Mouse (Mus musculus) layer of hippocampus, postnatal 10 days (tissue): ENCODE results near the gene Sccpdh. TPM values are rescaled to one million over a fixed set of nuclear protein-coding genes. Genes with fewer than 3 reads are reported as not detected.
"Not testable (repeated sequence)": the region's sequence is repeated elsewhere in the genome, so short reads cannot be mapped to it uniquely, and the experiment has no call there.

Experiments
- DNase-seq, 2 experiments: peaks; one replicate each; pipeline ENCODE4 v3.0.0; 2021; ENCODE audit warnings: low spot score in 2 of 2
- total RNA-seq, 2 experiments: library from RNA; stranded (reverse); gene quantifications; 2 replicates each; pipeline ENCODE4 v1.2.3; 2021

Gene Sccpdh
- total RNA-seq, 2 experiments from 2014 or later = 78.3 to 82.9 TPM

DNA sequence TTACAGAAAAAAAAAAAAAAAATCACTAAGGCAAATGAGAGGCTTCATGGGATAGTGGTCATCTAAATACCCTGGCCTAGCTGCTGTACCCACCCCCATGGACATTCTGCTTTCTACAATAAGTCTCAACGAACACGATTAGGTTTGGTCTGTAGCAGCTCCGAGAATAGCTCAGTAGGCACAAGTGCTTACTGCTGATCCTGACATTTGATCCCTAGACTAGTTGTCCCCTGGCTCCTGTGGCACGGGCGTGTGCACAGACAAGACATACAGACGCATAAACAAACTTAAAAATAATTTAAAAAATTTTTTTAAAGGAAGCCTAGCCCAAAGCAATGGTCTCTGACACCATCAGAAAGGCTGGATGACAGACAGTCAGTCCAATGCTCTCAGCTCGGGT is 560 bp upstream of the Sccpdh start:
- DNase-seq = no peak

DNA sequence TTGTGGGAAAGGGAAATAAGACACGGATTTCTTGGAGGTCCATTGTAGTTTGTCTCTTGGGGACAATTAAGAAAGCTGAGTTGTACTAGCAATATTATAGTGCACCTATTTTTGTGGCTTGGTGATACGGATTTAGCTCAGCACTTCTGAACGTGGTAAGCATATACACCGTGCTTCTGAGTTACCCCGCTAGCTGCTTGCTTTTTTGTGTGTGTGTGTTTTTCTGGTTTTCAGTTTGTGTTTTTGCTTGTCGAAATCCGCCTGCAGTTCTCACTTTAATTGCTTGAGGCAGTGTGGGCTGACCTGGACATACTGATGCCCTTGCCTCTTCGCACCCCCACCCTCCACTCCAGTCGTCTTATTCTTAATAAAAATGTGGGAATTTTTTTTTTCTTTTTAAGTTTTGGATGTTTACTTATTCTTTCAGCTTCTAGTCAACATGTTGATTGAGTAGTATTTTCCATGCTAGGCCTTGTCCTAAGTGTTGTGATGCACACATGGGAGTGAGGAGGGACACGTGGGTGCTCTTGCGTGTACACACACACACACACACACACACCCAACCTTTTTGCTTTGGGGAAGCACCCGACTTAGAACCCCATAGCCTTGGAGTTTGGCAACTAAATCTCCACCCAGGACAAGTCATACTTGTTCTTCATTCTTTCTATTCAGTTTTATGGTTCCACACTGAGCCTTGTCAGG is 977 bp downstream of the Sccpdh start:
- no peak for DNase-seq

DNA sequence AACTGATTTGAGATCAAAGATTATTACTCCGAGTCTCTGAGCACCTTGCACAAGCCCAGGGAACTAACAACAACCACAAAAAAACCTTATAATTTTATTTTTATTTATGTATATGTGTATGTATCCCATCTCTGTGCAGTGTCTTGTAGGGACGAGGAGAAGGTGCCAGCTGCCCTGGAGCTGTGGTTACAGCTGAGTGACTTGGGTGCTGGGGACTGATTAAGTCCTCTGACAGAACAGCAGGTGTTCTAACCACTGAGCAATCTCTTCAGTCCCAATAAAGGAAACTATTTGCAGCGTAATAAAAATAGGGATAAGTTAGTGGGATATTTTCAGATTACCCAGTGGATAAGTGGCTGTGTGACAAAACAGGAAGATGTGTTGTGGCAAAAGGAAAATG is 6.3 kb downstream of the Sccpdh start:
- no peak for DNase-seq

DNA sequence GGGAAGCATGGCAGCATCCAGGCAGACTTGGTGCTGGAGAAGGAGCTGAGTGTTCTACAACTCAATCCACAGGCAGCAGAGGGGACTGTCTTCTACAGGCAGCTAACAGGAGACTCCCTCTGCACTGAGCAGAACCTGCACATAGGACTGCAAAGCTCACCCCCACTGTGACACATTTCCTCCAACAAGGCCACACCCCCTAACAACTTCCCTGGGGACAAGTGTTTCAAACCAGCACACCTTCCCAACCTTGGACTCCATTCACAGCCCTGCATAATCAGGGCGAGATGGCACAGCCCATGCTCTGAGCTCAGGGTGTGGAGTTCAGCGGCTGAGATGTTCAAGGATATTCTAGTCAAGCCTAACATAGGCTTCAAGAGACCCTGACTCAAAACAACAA is 9.0 kb downstream of the Sccpdh start:
- no peak for DNase-seq

DNA sequence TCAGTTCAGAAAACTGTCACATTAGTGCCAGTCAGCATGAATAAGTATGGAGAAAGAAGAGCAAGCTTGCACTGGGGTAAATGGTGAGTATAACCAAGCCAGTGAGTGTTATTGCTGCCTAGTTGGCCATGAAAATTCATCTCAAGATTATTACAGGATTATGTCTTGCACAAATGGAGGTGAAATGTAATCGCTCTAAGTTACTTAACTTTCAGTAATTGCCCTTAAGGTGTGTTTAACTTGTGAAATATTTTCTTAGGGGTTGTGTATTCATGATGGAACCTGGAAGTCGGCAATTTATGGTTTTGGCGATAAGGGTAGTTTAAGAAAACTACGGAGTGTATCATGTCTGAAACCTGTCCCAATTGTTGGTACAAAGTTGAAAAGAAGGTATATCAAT is 11.3 kb downstream of the Sccpdh start:
- no peak for DNase-seq

DNA sequence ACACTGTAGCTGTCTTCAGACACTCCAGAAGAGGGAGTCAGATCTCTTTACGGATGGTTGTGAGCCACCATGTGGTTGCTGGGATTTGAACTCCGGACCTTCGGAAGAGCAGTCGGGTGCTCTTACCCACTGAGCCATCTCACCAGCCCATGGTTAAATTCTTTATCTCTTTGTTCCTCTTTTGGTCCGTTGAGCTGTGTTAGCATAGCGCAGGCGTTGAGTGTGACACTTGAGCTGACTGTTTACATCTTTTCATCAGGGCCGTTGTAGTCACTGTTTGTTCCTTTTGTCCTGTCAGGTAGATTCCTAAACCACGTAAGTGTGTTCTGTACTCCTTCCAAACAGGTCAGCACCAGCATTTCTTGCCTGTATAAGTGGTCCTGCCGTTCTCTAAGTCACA is 14.7 kb downstream of the Sccpdh start:
- not testable (repeated sequence) for DNase-seq

DNA sequence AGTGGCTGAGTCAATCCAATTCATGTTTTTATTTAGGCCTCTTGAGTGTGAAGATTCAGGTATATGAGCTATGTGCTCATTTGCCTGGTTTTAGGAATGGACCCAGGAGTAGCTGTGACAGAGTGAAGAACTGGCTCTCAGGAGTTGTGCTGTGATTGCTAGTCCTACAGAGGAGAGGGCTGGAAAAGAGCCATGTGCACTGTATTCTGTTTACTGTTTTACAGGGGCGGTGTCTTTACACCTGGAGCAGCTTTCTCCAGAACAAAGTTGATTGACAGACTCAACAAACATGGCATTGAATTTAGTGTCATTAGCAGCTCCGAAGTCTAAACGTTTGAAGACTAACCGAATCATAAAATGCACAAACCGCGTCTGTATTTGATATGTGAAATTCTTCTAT is 18.3 kb downstream of the Sccpdh start:
- DNase-seq = no peak

DNA sequence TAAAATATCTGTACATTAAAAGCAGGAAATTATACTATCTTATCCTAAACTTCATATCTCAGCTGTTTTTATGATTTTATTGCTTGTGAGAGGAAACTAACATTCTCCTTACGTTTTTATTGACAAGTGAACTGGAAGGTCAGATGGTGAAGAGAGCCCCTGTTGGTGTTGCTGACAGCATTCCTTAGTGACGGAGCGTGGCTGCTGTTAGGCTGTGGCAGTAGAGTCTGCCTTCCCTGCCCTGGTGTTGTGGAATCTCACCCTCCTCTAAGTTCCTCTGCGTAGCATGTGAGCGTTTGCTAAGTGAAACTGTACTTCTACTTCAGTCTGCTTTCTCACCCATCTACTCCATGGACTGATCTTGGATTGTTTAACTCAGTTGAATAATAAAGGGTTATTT is 18.8 kb downstream of the Sccpdh start:
- no peak for DNase-seq

DNA sequence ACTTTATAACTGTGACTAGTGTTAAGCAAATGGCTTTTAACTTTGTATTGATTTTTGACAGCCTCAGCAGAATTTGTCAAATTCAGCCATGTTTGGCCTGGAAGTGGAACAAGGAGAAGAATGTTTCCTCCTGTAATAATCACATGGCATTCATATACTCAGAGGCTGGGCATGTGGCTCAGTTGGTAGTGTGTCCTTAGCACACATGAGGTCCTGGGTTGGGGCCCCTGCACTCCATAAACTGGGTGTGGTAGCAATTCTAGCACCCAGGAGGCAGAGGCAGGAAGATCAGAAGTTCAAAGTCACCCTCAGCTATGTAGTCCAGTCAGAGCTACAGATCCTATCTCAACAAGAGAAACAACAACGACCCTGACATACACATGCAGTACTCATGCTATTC is 19.3 kb downstream of the Sccpdh start:
- no peak for DNase-seq

DNA sequence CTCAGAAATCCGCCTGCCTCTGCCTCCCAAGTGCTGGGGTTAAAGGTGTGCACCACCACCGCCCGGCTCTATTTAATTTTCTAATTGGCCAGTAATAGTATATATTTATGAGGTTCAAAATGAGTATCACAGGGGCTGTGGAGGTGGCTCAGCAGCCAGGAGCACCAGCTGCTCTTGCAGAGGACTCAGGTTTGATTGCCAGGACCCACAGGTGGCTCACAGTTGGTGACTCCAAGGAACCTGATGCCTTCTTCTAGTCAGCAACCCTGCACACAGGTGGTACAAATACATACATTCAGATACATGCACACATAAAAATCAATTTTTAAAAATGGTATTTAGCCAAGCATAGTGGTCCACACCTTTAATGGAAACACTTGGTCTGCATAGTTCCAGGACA is 20.0 kb downstream of the Sccpdh start:
- no peak for DNase-seq

DNA sequence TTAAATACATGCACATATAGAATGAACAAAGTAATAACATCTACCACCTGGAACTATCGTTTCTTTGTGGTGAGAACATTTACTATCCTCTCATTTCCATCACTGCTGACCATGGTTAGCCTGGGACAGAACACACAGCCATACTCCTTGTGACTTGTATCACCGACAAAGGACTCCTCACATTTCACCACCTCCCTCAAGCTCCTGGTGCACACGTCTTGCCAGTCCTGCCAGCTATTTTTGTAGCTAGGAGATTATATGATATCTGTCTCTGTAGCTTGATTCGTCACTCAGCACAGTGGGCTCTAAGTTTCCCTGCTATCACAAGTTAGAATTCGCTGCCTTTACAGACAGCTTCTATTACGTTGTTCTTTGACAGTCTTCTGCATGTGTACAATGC is 20.4 kb downstream of the Sccpdh start:
- no peak for DNase-seq

DNA sequence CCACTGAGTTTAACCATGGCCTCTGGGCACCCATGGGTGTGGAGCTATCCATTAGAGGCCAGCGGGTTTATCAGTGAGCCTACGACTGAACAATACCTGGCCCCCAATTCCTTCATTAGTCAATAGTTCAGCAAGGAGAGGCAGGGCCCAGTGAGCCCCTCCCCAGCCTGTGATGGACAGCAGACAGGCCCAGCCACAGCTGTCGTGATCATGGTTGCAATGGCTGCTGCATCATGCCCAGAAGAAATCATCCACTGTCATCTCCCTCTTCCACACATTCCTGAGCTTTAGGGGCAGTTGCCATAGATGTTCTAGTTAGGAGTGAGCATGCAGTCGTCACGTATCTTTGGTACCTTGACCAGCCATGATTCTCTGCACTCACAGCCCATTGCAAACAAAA is 20.9 kb downstream of the Sccpdh start:
- DNase-seq = no peak

DNA sequence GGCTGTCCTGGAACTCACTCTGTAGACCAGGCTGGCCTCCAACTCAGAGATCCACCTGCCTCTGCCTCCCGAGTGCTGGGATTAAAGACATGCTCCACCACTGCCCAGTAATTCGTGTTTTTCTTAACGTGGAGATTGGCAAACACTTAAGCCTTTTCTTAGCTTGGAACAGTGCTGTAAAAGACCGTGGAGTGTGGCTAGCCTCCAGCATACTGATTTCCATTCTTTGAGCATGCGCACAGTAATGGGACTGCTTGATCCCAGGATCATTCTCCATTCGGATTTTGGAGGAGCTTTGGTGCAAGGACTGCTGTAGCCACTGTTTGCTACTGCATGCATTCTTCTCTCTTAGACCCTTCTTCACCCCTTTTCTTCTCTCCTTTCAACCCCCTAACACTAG is 21.5 kb downstream of the Sccpdh start:
- no peak for DNase-seq

DNA sequence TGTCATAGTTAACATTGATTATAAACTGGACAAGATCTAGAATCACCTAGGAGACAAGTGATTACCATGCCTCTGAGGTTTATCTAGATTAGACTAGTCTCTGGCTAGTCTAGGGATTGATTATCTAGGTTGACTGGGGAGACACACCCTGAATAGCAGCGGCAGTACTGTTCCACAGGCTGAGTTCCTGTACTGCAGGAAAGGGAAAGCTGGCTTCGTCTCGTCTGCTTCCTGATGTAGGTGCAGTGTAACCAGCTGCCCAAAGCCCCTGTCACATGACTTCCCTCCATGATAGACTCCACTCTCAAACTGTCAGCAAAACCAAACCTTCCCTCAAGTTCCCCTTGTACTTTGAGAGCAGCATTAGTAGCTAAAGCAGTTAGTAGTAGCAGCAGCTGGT is 36.1 kb downstream of the Sccpdh start:
- no peak for DNase-seq

DNA sequence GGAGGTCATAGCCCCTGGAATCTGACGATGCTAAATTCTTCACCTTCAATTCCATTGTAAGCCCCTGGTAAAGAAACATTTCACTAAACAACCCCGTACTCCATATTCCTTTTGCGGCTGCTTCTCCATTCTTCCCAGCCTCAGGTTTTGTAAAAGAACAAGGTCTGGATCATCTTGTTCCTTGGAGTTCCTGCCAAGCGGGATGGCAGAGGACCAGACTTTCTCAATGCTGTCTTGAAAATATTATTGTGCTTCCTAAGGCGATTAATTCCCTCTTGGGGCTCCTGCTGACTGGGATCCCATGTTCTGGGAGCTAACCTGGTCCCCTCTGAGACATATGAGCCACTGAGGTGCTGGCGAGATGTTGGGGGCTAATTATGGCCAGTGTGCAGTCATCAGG is 37.1 kb downstream of the Sccpdh start:
- peak; percentile 59 to 64 for DNase-seq

DNA sequence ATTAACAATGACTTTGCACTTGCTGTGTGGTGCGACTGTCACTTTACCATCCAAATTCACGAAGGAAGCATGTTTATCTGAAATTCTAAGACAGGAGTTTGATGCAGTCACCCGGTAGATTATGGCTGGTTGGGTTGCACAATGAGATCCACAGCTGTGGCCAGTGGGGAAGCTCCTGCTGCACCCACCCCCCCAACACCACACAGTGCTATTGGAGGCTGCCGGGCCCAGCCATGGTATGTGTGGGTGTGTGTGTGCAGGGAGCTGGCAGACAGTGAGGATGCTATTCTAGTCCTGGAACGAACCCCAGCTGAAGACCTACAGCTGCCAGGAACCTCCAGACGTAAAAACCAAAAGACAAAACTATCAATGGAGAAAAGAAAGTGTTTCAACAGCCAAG is 41.4 kb downstream of the Sccpdh start:
- DNase-seq = peak; percentile 59 to 63

DNA sequence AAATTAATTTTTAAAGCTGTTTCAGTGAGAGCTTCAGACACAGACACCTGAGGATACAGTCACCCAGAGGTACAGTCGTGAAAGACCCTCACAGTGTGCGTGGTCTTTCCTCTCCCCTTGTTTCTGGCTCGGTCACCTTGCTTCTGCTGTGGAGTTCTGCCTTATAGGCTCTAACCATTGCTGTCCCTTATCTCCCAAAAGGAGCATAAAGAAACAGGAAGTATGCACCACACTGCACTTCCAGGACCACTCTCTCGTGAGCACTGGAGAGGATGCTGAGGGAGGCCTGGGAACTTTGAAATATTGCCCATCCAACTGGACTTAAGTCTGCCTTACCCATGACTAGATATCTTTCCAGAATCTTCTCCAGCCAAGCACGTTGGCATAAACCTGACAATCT is 42.7 kb downstream of the Sccpdh start:
- DNase-seq = no peak

DNA sequence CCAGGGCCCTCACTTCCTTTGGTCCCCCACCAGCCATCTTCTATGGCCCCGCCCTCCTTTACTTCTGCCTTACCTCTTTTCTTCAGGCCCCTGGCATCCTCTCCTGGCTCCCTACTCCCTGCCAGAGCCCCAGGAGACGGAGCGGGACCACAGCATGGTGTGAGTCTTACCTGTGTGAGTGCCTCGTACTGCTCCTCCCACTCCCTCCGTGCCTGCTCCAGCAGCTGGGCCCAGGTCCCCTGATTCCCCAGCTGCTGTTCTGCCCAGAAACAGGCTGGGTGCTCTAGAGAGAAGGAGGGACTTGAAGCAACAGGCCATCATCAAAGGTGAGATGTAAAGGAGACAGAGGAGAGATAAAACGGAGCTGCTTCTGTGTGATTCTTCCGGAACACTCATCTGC is 44.6 kb downstream of the Sccpdh start:
- DNase-seq = no peak

DNA sequence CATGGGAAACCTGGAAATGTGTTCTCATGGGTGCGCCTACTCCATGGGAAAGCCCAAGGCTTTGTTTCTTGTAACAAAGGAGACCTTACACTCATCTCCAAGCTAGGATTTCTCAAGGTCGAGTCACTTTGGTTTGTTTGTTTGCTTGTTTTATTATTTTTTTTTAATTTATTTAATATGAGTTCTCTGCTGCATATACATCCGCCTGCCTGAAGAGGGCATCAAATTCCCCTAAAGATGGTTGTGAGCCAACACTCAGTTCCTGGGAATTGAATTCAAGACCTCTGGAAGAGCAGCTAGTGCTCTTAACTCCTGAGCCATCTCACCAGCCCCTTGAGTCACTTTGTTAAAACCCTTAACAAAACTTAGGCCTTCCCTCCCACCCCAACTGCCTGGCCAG is 45.4 kb downstream of the Sccpdh start:
- no peak for DNase-seq

DNA sequence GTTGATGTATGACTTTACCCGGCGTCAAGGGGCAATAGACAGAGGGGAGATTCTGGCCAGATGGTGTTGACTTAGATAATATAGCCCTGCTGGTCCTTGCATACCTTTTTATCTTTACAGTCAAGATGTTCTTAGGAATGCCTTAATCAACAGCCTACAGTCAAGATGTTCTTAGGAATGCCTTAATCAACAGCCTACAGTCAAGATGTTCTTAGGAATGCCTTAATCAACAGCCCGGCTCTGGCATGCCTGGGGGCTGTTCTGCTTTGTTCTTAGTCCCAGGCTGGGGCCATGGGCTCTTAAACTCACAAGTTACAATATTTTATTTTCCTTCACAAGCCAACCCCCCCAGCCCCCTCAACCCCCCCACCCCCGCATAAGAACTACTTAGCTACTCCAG is 47.3 kb downstream of the Sccpdh start:
- not testable (repeated sequence) for DNase-seq

DNA sequence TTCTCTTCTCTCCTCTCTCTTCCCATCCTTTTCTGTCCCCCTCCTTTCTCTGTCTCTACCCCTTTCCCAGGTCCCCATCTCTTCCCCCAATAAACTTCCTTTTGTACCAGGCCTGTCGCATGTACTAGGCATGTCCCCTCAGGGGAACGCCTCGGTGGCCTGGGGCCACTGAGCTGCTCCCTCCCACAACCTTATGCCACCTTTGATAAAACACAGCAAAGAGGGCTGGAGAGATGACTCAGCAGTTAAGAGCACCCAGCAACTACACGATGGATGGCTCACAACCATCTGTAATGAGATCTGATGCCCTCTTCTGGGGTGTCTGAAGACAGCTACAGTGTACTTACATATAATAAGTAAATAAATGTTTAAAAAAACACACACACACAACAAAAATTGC is 47.8 kb downstream of the Sccpdh start:
- no peak for DNase-seq

DNA sequence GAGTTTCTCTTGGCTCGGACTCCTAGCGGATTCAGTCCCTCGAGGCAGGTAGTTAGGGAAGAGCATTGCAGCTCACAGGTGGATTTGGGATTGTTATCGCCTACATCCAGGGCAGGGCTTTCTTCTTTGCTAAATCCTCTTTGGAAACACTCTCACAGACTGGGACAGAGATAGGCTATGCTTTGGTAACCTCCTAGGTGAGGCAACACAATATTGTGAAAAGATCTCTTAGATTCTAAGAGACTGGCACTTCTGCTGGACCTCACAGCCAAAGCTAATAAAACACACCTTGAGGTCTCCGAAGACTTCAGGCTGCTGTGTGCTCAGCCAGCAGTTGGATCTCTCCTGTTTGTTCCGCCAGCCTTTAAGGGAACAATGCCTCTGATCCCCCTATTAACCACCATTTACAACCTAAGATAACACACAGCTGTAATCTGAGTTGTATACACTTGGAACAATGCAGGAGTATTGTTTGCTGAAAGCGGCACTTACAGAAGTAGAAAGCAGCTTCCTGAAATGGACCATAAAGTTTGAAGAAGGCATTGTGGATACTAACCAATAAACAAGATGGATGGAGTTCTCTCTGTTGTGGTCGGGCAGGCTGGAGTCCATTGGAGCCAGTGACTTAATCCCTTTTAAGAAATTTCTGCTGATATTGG is 54.9 kb downstream of the Sccpdh start:
- no peak for DNase-seq

DNA sequence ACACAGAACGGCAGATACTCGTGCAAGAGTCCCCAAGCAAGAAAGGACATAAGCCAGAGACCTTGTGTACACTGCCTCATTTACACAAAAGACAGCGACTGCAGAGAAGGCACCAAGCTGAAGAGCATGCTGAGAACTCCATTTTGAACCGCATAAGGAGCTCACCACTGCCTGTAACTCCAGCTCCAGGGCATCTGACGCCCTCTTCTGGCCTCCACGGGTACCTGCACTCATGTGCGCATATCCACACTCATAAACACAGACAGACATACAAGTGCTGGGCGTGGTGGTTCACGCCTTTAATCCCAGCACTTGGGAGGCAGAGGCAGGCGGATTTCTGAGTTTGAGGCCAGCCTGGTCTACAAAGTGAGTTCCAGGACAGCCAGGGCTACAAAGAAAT is 60.7 kb downstream of the Sccpdh start:
- no peak for DNase-seq
